Mouse (Mus musculus): ENCODE measurements at regions not wholly inside any gene's neighbourhood (a gene's known extent, or its start where the extent isn't known, plus 50 kb on each side); places are given as distances from the start of the nearest gene placed in this dataset.

GRCm38 (mm10) chr16:24184846-24185245, 196.2 kb upstream of the Bcl6 start:
- Histone ChIP-seq H3K36me3 (replicated peaks) (no peaks in the 10 kb centered on the region), H3K9me3 (no peaks in the 10 kb centered on the region), H3K4me3 (no peak overlapping the region), H3K27me3 (ENCODE audit: poor library complexity, severe bottlenecking) (no peaks in the 10 kb centered on the region), H3K4me1 (peaks cover 7% of the 10 kb centered on the region), H3K27ac (no peak overlapping the region)
- WGBS: 87% methylated on average over 4 of the region's 4 CpGs
- no peak for DNase-seq (ENCODE audit: extremely low spot score, low spot score)

- Histone ChIP-seq H3K36me3 (replicated peaks) (no peaks in the 10 kb centered on the region), H3K27ac (no peak overlapping the region), H3K9me3 (no peaks in the 10 kb centered on the region), H3K27me3 (ENCODE audit: poor library complexity, severe bottlenecking) (no peaks in the 10 kb centered on the region), H3K4me1 (peaks cover 7% of the 10 kb centered on the region), H3K4me3 (no peak overlapping the region)
- WGBS: 73% methylated on average over 3 of the region's 3 CpGs
- no peak for DNase-seq (ENCODE audit: extremely low spot score, low spot score)
Measured at GRCm38 (mm10) chr16:24183216-24183615, 194.6 kb upstream of the Bcl6 start.

- H3K27me3 ChIP-seq (ENCODE audit: poor library complexity, severe bottlenecking): no peaks in the 10 kb centered on the region
- no peak for DNase-seq (ENCODE audit: extremely low spot score, low spot score)
- no peak overlapping the region for H3K27ac ChIP-seq
- no peaks in the 10 kb centered on the region for H3K36me3 ChIP-seq (replicated peaks)
- H3K4me3 ChIP-seq: no peak overlapping the region
- H3K4me1 ChIP-seq: peaks cover 11% of the 10 kb centered on the region
- 86% methylated on average over 3 of the region's 3 CpGs for WGBS
- no peaks in the 10 kb centered on the region for H3K9me3 ChIP-seq
Measured at GRCm38 (mm10) chr16:24181388-24181787, 192.7 kb upstream of the Bcl6 start.

- H3K9me3 ChIP-seq: no peaks in the 10 kb centered on the region
- no peaks in the 10 kb centered on the region for H3K27me3 ChIP-seq (ENCODE audit: poor library complexity, severe bottlenecking)
- 90% methylated on average over 5 of the region's 5 CpGs for WGBS
- DNase-seq (ENCODE audit: extremely low spot score, low spot score): no peak
- H3K27ac ChIP-seq: no peak overlapping the region
- H3K4me1 ChIP-seq: peaks cover 11% of the 10 kb centered on the region
- H3K4me3 ChIP-seq: no peak overlapping the region
- H3K36me3 ChIP-seq (replicated peaks): no peaks in the 10 kb centered on the region
Measured at GRCm38 (mm10) chr16:24180666-24181065, 192.0 kb upstream of the Bcl6 start.

GRCm38 (mm10) chr16:24177564-24177963, 188.9 kb upstream of the Bcl6 start:
- Histone ChIP-seq H3K4me3 (no peak overlapping the region), H3K27ac (no peak overlapping the region), H3K9me3 (no peaks in the 10 kb centered on the region), H3K4me1 (peaks cover 3% of the 10 kb centered on the region; the same call in 1 of the 2 replicates), H3K36me3 (replicated peaks) (no peaks in the 10 kb centered on the region), H3K27me3 (ENCODE audit: poor library complexity, severe bottlenecking) (no peaks in the 10 kb centered on the region)
- DNase-seq (ENCODE audit: extremely low spot score, low spot score): no peak
- 83% methylated on average over 2 of the region's 2 CpGs for WGBS

- H3K36me3 ChIP-seq (replicated peaks): no peaks in the 10 kb centered on the region
- WGBS: 48% methylated on average over 7 of the region's 7 CpGs
- DNase-seq (ENCODE audit: extremely low spot score, low spot score): no peak
- H3K27me3 ChIP-seq (ENCODE audit: poor library complexity, severe bottlenecking): no peaks in the 10 kb centered on the region
- H3K27ac ChIP-seq: no peak overlapping the region
- H3K4me1 ChIP-seq: peaks cover 3% of the 10 kb centered on the region; the same call in 1 of the 2 replicates
- H3K4me3 ChIP-seq: no peak overlapping the region
- H3K9me3 ChIP-seq: no peaks in the 10 kb centered on the region
Measured at GRCm38 (mm10) chr16:24177131-24177530, 188.5 kb upstream of the Bcl6 start.

- WGBS: 52% methylated on average over 2 of the region's 2 CpGs
- H3K4me3 ChIP-seq: no peak overlapping the region
- H3K27ac ChIP-seq: no peak overlapping the region
- H3K36me3 ChIP-seq (replicated peaks): no peaks in the 10 kb centered on the region
- no peak for DNase-seq (ENCODE audit: extremely low spot score, low spot score)
- no peaks in the 10 kb centered on the region for H3K27me3 ChIP-seq (ENCODE audit: poor library complexity, severe bottlenecking)
- H3K4me1 ChIP-seq: peaks cover 3% of the 10 kb centered on the region; the same call in 1 of the 2 replicates
- H3K9me3 ChIP-seq: no peaks in the 10 kb centered on the region
Measured at GRCm38 (mm10) chr16:24176057-24176456, 187.4 kb upstream of the Bcl6 start.

- no peak for DNase-seq (ENCODE audit: extremely low spot score, low spot score)
- no peaks in the 10 kb centered on the region for H3K27me3 ChIP-seq (ENCODE audit: poor library complexity, severe bottlenecking)
- no peak overlapping the region for H3K4me3 ChIP-seq
- H3K36me3 ChIP-seq (replicated peaks): no peaks in the 10 kb centered on the region
- H3K4me1 ChIP-seq: peaks cover 3% of the 10 kb centered on the region; the same call in 1 of the 2 replicates
- 76% methylated on average over 9 of the region's 9 CpGs for WGBS
- no peak overlapping the region for H3K27ac ChIP-seq
- H3K9me3 ChIP-seq: no peaks in the 10 kb centered on the region
Measured at GRCm38 (mm10) chr16:24175235-24175760, 186.6 kb upstream of the Bcl6 start.

GRCm38 (mm10) chr16:24174595-24174994, 185.9 kb upstream of the Bcl6 start:
- no peaks in the 10 kb centered on the region for H3K9me3 ChIP-seq
- WGBS: 79% methylated on average over 3 of the region's 3 CpGs
- H3K27ac ChIP-seq: no peak overlapping the region
- no peaks in the 10 kb centered on the region for H3K27me3 ChIP-seq (ENCODE audit: poor library complexity, severe bottlenecking)
- no peak for DNase-seq (ENCODE audit: extremely low spot score, low spot score)
- peaks cover 3% of the 10 kb centered on the region; the same call in 1 of the 2 replicates for H3K4me1 ChIP-seq
- no peaks in the 10 kb centered on the region for H3K36me3 ChIP-seq (replicated peaks)
- H3K4me3 ChIP-seq: no peak overlapping the region

GRCm38 (mm10) chr16:24173783-24174518, 185.3 kb upstream of the Bcl6 start:
- Histone ChIP-seq H3K27ac (no peak overlapping the region), H3K27me3 (ENCODE audit: poor library complexity, severe bottlenecking) (no peaks in the 10 kb centered on the region), H3K9me3 (no peaks in the 10 kb centered on the region), H3K4me1 (peaks cover 3% of the 10 kb centered on the region; the same call in 1 of the 2 replicates), H3K36me3 (replicated peaks) (no peaks in the 10 kb centered on the region), H3K4me3 (no peak overlapping the region)
- DNase-seq (ENCODE audit: extremely low spot score, low spot score): no peak
- 85% methylated on average over 5 of the region's 5 CpGs for WGBS

GRCm38 (mm10) chr16:24172653-24173052, 184.0 kb upstream of the Bcl6 start:
- Histone ChIP-seq H3K27ac (no peak overlapping the region), H3K9me3 (no peaks in the 10 kb centered on the region), H3K36me3 (replicated peaks) (no peaks in the 10 kb centered on the region), H3K4me3 (no peak overlapping the region), H3K27me3 (ENCODE audit: poor library complexity, severe bottlenecking) (no peaks in the 10 kb centered on the region), H3K4me1 (peaks cover 3% of the 10 kb centered on the region; the same call in 1 of the 2 replicates)
- WGBS: 89% methylated on average over 2 of the region's 2 CpGs
- DNase-seq (ENCODE audit: extremely low spot score, low spot score): no peak

GRCm38 (mm10) chr16:24172065-24172464, 183.4 kb upstream of the Bcl6 start:
- no peak for DNase-seq (ENCODE audit: extremely low spot score, low spot score)
- H3K36me3 ChIP-seq (replicated peaks): no peaks in the 10 kb centered on the region
- 79% methylated on average over 5 of the region's 5 CpGs for WGBS
- no peaks in the 10 kb centered on the region for H3K9me3 ChIP-seq
- no peaks in the 10 kb centered on the region for H3K27me3 ChIP-seq (ENCODE audit: poor library complexity, severe bottlenecking)
- H3K4me1 ChIP-seq: peaks cover 3% of the 10 kb centered on the region; the same call in 1 of the 2 replicates
- H3K4me3 ChIP-seq: no peak overlapping the region
- H3K27ac ChIP-seq: no peak overlapping the region

GRCm38 (mm10) chr16:24171161-24171560, 182.5 kb upstream of the Bcl6 start:
- Histone ChIP-seq H3K9me3 (no peaks in the 10 kb centered on the region), H3K4me3 (no peak overlapping the region), H3K27me3 (ENCODE audit: poor library complexity, severe bottlenecking) (no peaks in the 10 kb centered on the region), H3K4me1 (no peaks in the 10 kb centered on the region), H3K27ac (no peak overlapping the region), H3K36me3 (replicated peaks) (no peaks in the 10 kb centered on the region)
- no peak for DNase-seq (ENCODE audit: extremely low spot score, low spot score)
- WGBS: 87% methylated on average over 4 of the region's 4 CpGs

All from forebrain, embryonic 10.5 days (tissue).